Mouse (Mus musculus): Measurements from ENCODE around the gene B3galt6. TPM values are rescaled to one million over a fixed set of nuclear protein-coding genes. Genes with fewer than 3 reads are reported as not detected.

Gene B3galt6
- polyA plus RNA-seq, 1 experiment from 2014 or later = 17.9 TPM

DNA sequence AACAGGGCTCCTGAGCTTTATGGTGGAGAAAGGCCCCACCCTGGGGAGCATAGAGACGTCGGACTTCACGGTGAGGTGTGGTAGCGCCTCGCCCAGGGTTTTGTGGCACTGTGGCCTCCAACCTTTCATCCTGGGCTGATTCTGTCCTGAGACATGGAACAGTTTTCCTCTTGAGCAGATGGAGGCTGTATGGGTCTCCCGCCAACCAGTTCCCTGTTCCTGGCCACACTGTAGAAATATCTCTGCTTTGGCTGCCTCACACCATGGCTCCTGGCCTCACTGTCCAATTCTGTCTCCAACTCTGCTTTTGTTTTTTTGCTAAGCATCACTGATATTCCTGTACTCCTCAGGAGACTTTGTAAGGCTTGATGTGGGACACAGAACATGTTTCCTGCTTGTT lies 37.0 kb downstream of the B3galt6 start:
- Histone ChIP-seq H3K27me3 (replicated peaks; ENCODE audit: control insufficient read depth, insufficient read depth, low read length) (no peaks in the 10 kb centered on the region), H3K4me3 (ENCODE audit: low read depth, low read length) (no peak overlapping the region), H3K36me3 (ENCODE audit: control insufficient read depth, insufficient read depth, low read length) (peaks cover 84% of the 10 kb centered on the region), H3K27ac (ENCODE audit: low read depth) (no peak overlapping the region), H3K4me1 (replicated peaks; ENCODE audit: control insufficient read depth, insufficient read depth, low read length) (no peaks in the 10 kb centered on the region), H3K9ac (ENCODE audit: low read length) (no peak overlapping the region), H3K9me3 (ENCODE audit: control insufficient read depth, low read length) (no peaks in the 10 kb centered on the region), H3K4me2 (ENCODE audit: low read length) (no peak overlapping the region)
- WGBS = 90% methylated on average over 6 of the region's 6 CpGs
- DNase-seq (ENCODE audit: low spot score) (no peak), ATAC-seq (replicated peaks; ENCODE audit: low FRiP score, low TSS enrichment, low read depth) (no peak)

DNA sequence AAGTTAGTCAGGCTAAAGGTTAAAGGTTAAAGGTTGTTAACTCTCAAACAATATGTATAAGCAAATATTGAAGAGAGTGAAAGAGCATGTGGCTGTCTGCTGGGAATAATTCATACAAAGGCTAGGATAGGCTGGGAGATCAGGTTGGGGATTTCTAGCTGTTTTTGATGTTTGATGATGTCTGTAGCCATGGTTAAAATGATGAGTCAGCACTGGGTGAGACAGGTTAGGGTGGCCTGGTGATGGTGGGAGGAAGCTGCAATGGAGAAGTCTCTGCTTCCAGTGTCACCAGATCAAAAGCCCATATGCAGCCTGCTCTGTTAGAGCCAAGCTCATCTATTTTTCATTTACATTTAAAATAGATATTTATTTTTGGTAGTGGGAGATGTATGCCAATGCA lies 45.4 kb downstream of the B3galt6 start:
- H3K27me3 ChIP-seq (replicated peaks; ENCODE audit: control insufficient read depth, insufficient read depth, low read length) = no peaks in the 10 kb centered on the region
- ATAC-seq (replicated peaks; ENCODE audit: low FRiP score, low TSS enrichment, low read depth) (no peak), DNase-seq (ENCODE audit: low spot score) (no peak)
- H3K9me3 ChIP-seq (ENCODE audit: control insufficient read depth, low read length) = no peaks in the 10 kb centered on the region
- no peak overlapping the region for H3K4me3 ChIP-seq (ENCODE audit: low read depth, low read length)
- no peak overlapping the region for H3K27ac ChIP-seq (ENCODE audit: low read depth)
- no peak overlapping the region for H3K9ac ChIP-seq (ENCODE audit: low read length)
- H3K4me1 ChIP-seq (replicated peaks; ENCODE audit: control insufficient read depth, insufficient read depth, low read length) = peaks cover 15% of the 10 kb centered on the region
- peaks cover 53% of the 10 kb centered on the region for H3K36me3 ChIP-seq (ENCODE audit: control insufficient read depth, insufficient read depth, low read length)
- H3K4me2 ChIP-seq (ENCODE audit: low read length) = no peak overlapping the region

DNA sequence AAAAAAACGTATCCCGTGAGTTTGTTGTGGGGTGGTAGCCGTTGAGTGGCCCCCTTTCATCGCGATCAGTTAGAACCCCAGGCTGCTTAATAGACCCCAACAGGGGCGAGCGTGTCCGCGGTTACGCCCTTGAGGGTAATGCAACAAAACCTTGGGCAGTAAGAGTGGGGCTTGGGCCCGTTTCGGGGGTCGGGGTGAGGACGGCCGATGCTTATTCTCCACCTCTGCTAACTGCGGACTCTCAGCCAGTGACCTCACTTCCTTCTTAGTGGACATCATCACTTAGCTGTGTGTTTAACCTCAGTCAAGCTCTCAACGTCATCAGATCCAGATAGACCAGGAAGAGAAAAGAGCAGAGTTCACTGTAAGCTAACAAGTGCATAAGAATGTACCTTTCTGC lies 48.2 kb downstream of the B3galt6 start:
- Histone ChIP-seq H3K9me3 (ENCODE audit: control insufficient read depth, low read length) (no peaks in the 10 kb centered on the region), H3K27me3 (replicated peaks; ENCODE audit: control insufficient read depth, insufficient read depth, low read length) (no peaks in the 10 kb centered on the region), H3K4me3 (ENCODE audit: low read depth, low read length) (peak overlapping the region; percentile 91), H3K27ac (ENCODE audit: low read depth) (peak overlapping the region; percentile 65; the same call in 1 of the 2 replicates), H3K4me2 (ENCODE audit: low read length) (peak overlapping the region; percentile 69), H3K9ac (ENCODE audit: low read length) (peak overlapping the region; percentile 88), H3K36me3 (ENCODE audit: control insufficient read depth, insufficient read depth, low read length) (peaks cover 25% of the 10 kb centered on the region), H3K4me1 (replicated peaks; ENCODE audit: control insufficient read depth, insufficient read depth, low read length) (peaks cover 15% of the 10 kb centered on the region)
- ATAC-seq (replicated peaks; ENCODE audit: low FRiP score, low TSS enrichment, low read depth) = 0 out of 2 replicates have a peak, but pooled peaks have one; percentile 13
- WGBS = 0% methylated on average over 17 of the region's 17 CpGs
- peak; percentile 65 for DNase-seq (ENCODE audit: low spot score)

DNA sequence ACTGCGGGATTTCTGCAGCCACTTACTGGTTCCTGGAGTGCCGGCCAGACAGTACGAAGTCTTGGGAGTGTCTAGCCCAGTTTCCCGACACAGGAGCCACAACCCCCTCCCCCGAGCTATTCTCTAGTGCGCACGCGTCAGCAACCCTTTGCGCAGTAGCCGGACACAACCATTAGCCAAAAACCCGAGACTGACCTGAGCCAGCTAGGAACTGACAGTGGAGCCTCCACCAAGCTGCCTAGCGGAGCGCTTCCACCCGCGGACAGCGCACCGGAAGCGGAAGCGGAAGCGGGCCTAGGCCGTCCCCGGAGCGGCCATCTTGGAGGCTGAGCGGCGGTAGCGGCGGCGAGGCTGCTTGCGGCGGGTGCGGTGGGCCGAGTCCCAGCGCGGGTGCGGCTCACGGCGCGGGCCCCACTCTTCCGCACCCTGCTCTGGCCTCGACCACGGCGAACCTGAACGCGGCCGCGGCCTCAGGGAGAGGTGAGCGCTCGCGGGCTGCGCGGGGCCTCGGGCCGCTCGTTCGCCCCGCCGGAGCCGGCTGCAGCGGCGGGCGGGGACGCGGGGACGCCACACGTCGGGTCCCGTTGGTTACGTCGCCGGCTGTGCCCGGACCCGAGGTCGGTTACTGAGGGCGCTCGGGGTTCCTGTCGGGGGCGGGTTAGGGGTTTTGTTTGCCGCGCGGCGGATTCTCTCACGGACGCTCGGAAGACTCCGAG lies 48.8 kb downstream of the B3galt6 start, which contains the start of gene Ube2j2:
Gene Ube2j2, plus strand, starts transcription at position 298 of the 716 bp plus-strand sequence.
- ATAC-seq (replicated peaks; ENCODE audit: low FRiP score, low TSS enrichment, low read depth) (peak; percentile 99), DNase-seq (ENCODE audit: low spot score) (peak; percentile 99)
- Histone ChIP-seq H3K27ac (ENCODE audit: low read depth) (peak within 1 kb of the TSS; percentile 82), H3K4me2 (ENCODE audit: low read length) (peak within 1 kb of the TSS; percentile 98), H3K27me3 (replicated peaks; ENCODE audit: control insufficient read depth, insufficient read depth, low read length) (no peaks in the 10 kb centered on the region), H3K4me3 (ENCODE audit: low read depth, low read length) (peak within 1 kb of the TSS; percentile 91), H3K9me3 (ENCODE audit: control insufficient read depth, low read length) (no peaks in the 10 kb centered on the region), H3K4me1 (replicated peaks; ENCODE audit: control insufficient read depth, insufficient read depth, low read length) (peaks cover 15% of the 10 kb centered on the region), H3K36me3 (ENCODE audit: control insufficient read depth, insufficient read depth, low read length) (peaks cover 22% of the 10 kb centered on the region), H3K9ac (ENCODE audit: low read length) (peak within 1 kb of the TSS; percentile 88)
- WGBS = under 1% methylated on average over 80 of the region's 85 CpGs

DNA sequence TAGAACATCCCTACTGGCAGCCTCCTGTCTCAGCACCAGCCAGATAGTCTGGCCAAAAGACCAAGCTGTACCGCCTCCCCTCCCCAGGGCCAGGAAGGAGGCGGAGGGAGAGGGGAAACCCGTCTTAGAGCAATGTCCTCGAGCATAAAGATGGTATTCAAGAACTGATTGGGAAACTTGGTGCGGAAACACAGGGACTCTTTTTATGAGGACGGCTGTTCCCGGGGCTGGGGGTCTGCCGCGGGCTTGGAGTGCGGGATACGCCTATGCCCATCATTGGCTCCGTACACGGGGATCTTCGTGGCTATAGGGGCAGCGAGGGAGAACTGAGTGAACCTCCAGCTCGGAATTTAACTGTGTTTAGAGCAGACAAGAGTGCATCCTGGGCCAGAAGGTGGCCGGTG lies 49.4 kb downstream of the B3galt6 start:
- no peak for DNase-seq (ENCODE audit: low spot score)
- Histone ChIP-seq H3K9ac (ENCODE audit: low read length) (peak overlapping the region; percentile 71), H3K4me3 (ENCODE audit: low read depth, low read length) (peak overlapping the region; percentile 91), H3K4me1 (replicated peaks; ENCODE audit: control insufficient read depth, insufficient read depth, low read length) (peaks cover 15% of the 10 kb centered on the region), H3K36me3 (ENCODE audit: control insufficient read depth, insufficient read depth, low read length) (peaks cover 16% of the 10 kb centered on the region), H3K9me3 (ENCODE audit: control insufficient read depth, low read length) (no peaks in the 10 kb centered on the region), H3K27ac (ENCODE audit: low read depth) (peak overlapping the region; percentile 82), H3K4me2 (ENCODE audit: low read length) (peak overlapping the region; percentile 98), H3K27me3 (replicated peaks; ENCODE audit: control insufficient read depth, insufficient read depth, low read length) (no peaks in the 10 kb centered on the region)
- ATAC-seq (replicated peaks; ENCODE audit: low FRiP score, low TSS enrichment, low read depth) = peak; percentile 30
- under 1% methylated on average over 17 of the region's 17 CpGs for WGBS

Other genes starting within 250 kb of the B3galt6 start
- gene Atad3a, start 231.6 kb downstream of the B3galt6 start, polyA plus RNA-seq (2014; fragmentation: Nextera tagmentation; extraction: Ambion mirVana) = 134 and 136 TPM in 2 replicates
- 16.4 and 16.6 TPM in 2 replicates for gene Vwa1, start 218.0 kb downstream of the B3galt6 start, polyA plus RNA-seq (2014; fragmentation: Nextera tagmentation; extraction: Ambion mirVana)
- 0.55 and 0.69 TPM in 2 replicates for gene Tmem88b, start 206.8 kb downstream of the B3galt6 start, polyA plus RNA-seq (2014; fragmentation: Nextera tagmentation; extraction: Ambion mirVana)
- not detected in 2 replicates for gene Ankrd65, start 202.2 kb downstream of the B3galt6 start, polyA plus RNA-seq (2014; fragmentation: Nextera tagmentation; extraction: Ambion mirVana)
- 237 and 246 TPM in 2 replicates for gene Mrpl20, start 189.8 kb downstream of the B3galt6 start, polyA plus RNA-seq (2014; fragmentation: Nextera tagmentation; extraction: Ambion mirVana)
- gene Ccnl2, start 180.2 kb downstream of the B3galt6 start, polyA plus RNA-seq (2014; fragmentation: Nextera tagmentation; extraction: Ambion mirVana) = 161 and 192 TPM in 2 replicates
- gene Aurkaip1, start 161.4 kb downstream of the B3galt6 start, polyA plus RNA-seq (2014; fragmentation: Nextera tagmentation; extraction: Ambion mirVana) = 133 and 151 TPM in 2 replicates
- 60.0 and 73.3 TPM in 2 replicates for gene Mxra8, start 153.0 kb downstream of the B3galt6 start, polyA plus RNA-seq (2014; fragmentation: Nextera tagmentation; extraction: Ambion mirVana)
- 7.3 and 7.8 TPM in 2 replicates for gene Dvl1, start 145.2 kb downstream of the B3galt6 start, polyA plus RNA-seq (2014; fragmentation: Nextera tagmentation; extraction: Ambion mirVana)
- 0.38 and 0.43 TPM in 2 replicates for gene Tas1r3, start 129.3 kb downstream of the B3galt6 start, polyA plus RNA-seq (2014; fragmentation: Nextera tagmentation; extraction: Ambion mirVana)
- gene Cptp, start 123.2 kb downstream of the B3galt6 start, polyA plus RNA-seq (2014; fragmentation: Nextera tagmentation; extraction: Ambion mirVana) = 20.5 and 21.4 TPM in 2 replicates
- 69.3 and 76.4 TPM in 2 replicates for gene Ints11, start 123.1 kb downstream of the B3galt6 start, polyA plus RNA-seq (2014; fragmentation: Nextera tagmentation; extraction: Ambion mirVana)
- gene Pusl1, start 100.9 kb downstream of the B3galt6 start, polyA plus RNA-seq (2014; fragmentation: Nextera tagmentation; extraction: Ambion mirVana) = 55.6 and 55.9 TPM in 2 replicates
- gene Acap3, start 100.8 kb downstream of the B3galt6 start, polyA plus RNA-seq (2014; fragmentation: Nextera tagmentation; extraction: Ambion mirVana) = 16.2 and 16.6 TPM in 2 replicates
- gene Ube2j2, start 48.8 kb downstream of the B3galt6 start, polyA plus RNA-seq (2014; fragmentation: Nextera tagmentation; extraction: Ambion mirVana) = 114 and 124 TPM in 2 replicates
- gene C1qtnf12, start 30.3 kb downstream of the B3galt6 start, polyA plus RNA-seq (2014; fragmentation: Nextera tagmentation; extraction: Ambion mirVana) = 55.5 and 56.1 TPM in 2 replicates
- gene Sdf4, start 223 bp upstream of the B3galt6 start, polyA plus RNA-seq (2014; fragmentation: Nextera tagmentation; extraction: Ambion mirVana) = 157 and 165 TPM in 2 replicates
- 0.50 and 0.56 TPM in 2 replicates for gene Tnfrsf4, start 21.2 kb upstream of the B3galt6 start, polyA plus RNA-seq (2014; fragmentation: Nextera tagmentation; extraction: Ambion mirVana)
- 1.6 and 2.0 TPM in 2 replicates for gene Tnfrsf18, start 33.5 kb upstream of the B3galt6 start, polyA plus RNA-seq (2014; fragmentation: Nextera tagmentation; extraction: Ambion mirVana)
- 2.7 and 3.5 TPM in 2 replicates for gene Ttll10, start 66.8 kb upstream of the B3galt6 start, polyA plus RNA-seq (2014; fragmentation: Nextera tagmentation; extraction: Ambion mirVana)
- gene 9430015G10Rik, start 117.3 kb upstream of the B3galt6 start, polyA plus RNA-seq (2014; fragmentation: Nextera tagmentation; extraction: Ambion mirVana) = 34.5 and 38.8 TPM in 2 replicates
- gene Rnf223, start 137.9 kb upstream of the B3galt6 start, polyA plus RNA-seq (2014; fragmentation: Nextera tagmentation; extraction: Ambion mirVana) = 0.14 and 0.16 TPM in 2 replicates
- gene Agrn, start 204.8 kb upstream of the B3galt6 start, polyA plus RNA-seq (2014; fragmentation: Nextera tagmentation; extraction: Ambion mirVana) = 80.6 and 82.1 TPM in 2 replicates
- gene Isg15, start 208.2 kb upstream of the B3galt6 start, polyA plus RNA-seq (2014; fragmentation: Nextera tagmentation; extraction: Ambion mirVana) = 0.58 and 0.91 TPM in 2 replicates
- 0.69 and 1.1 TPM in 2 replicates for gene AW011738, start 210.7 kb upstream of the B3galt6 start, polyA plus RNA-seq (2014; fragmentation: Nextera tagmentation; extraction: Ambion mirVana)
- gene Perm1, start 223.2 kb upstream of the B3galt6 start, polyA plus RNA-seq (2014; fragmentation: Nextera tagmentation; extraction: Ambion mirVana) = 0.51 and 0.54 TPM in 2 replicates
- 19.7 and 20.1 TPM in 2 replicates for gene Plekhn1, start 242.2 kb upstream of the B3galt6 start, polyA plus RNA-seq (2014; fragmentation: Nextera tagmentation; extraction: Ambion mirVana)
- 102 and 111 TPM in 2 replicates for gene Noc2l, start 243.4 kb upstream of the B3galt6 start, polyA plus RNA-seq (2014; fragmentation: Nextera tagmentation; extraction: Ambion mirVana)

All from intestine, embryonic 14.5 days (tissue).